Mouse (Mus musculus) CH12.LX (cell line): ENCODE results near the gene Aqp11. TPM values are rescaled to one million over a fixed set of nuclear protein-coding genes. Genes with fewer than 3 reads are reported as not detected.

Source experiments
- DNase-seq: peaks from one replicate; pipeline ENCODE4 v3.0.0-alpha.2; 2013; ENCODE audit errors: extremely low read depth
- H3K27ac ChIP-seq: 2 replicates; pipeline ENCODE4 v1.5.1; 2012; ENCODE audit warnings: low read depth, mild to moderate bottlenecking, control low read depth, moderate library complexity; ENCODE audit not compliant: insufficient read depth
- H3K27me3 ChIP-seq: replicated peaks from 2 replicates; pipeline ENCODE3; 2012; ENCODE audit warnings: inconsistent platforms
- H3K36me3 ChIP-seq, 2 experiments: replicated peaks in 1 of 2; 2 replicates each; pipeline versions ENCODE3 to v1.6.1; 2012; ENCODE audit warnings: inconsistent platforms in 1 of 2, low read length in 1 of 2, mild to moderate bottlenecking in 1 of 2, mixed read lengths in 1 of 2, moderate library complexity in 1 of 2; ENCODE audit not compliant: control insufficient read depth in 1 of 2, insufficient read depth in 1 of 2
- H3K4me1 ChIP-seq, 2 experiments: 2 replicates each; pipeline ENCODE4 v1.6.1; 2012; ENCODE audit warnings: inconsistent platforms in 1 of 2, moderate library complexity in 1 of 2; ENCODE audit not compliant: insufficient read depth in 2 of 2, control insufficient read depth in 1 of 2
- H3K4me2 ChIP-seq: 2 replicates; pipeline ENCODE4 v1.6.1; 2012; ENCODE audit warnings: low read depth, mild to moderate bottlenecking, control low read depth; ENCODE audit not compliant: poor library complexity, insufficient read depth, severe bottlenecking
- H3K4me3 ChIP-seq, 3 experiments: fragments of 150-350 bp in 1 of 3; sonication (generic) in 1 of 3; replicated peaks in 1 of 3; 2 replicates each; pipeline versions ENCODE3 to v1.5.1; 2011 to 2012; ENCODE audit warnings: low read depth in 2 of 3, low read length in 2 of 3, mild to moderate bottlenecking in 2 of 3, moderate library complexity in 2 of 3, control low read depth in 1 of 3, improper control_type of control experiment in 1 of 3, inconsistent platforms in 1 of 3, mixed read lengths in 1 of 3; ENCODE audit not compliant: poor library complexity in 1 of 3
- H3K79me2 ChIP-seq: replicated peaks from 2 replicates; pipeline ENCODE4 v1.6.1; 2012; ENCODE audit warnings: mild to moderate bottlenecking, moderate library complexity; ENCODE audit not compliant: control insufficient read depth, poor library complexity, insufficient read depth, severe bottlenecking; ENCODE audit errors: extremely low read depth
- H3K9ac ChIP-seq: 2 replicates; pipeline ENCODE4 v1.6.1; 2012; ENCODE audit warnings: low read depth, mild to moderate bottlenecking, control low read depth, moderate library complexity; ENCODE audit not compliant: insufficient read depth
- H3K9me3 ChIP-seq: replicated peaks from 2 replicates; pipeline ENCODE3; 2012; ENCODE audit warnings: low read length, inconsistent platforms, mixed read lengths
- BHLHE40 ChIP-seq: IDR thresholded peaks from 2 replicates; pipeline ENCODE4 v1.6.1; 2011; ENCODE audit warnings: mild to moderate bottlenecking, low read depth, low read length, improper control_type of control experiment
- CHD1 ChIP-seq: IDR thresholded peaks from 2 replicates; pipeline ENCODE4 v1.6.1; 2012; ENCODE audit warnings: low read depth, low read length, improper control_type of control experiment, inconsistent platforms
- CTCF ChIP-seq, 2 experiments: IDR thresholded peaks in 1 of 2; conservative IDR thresholded peaks in 1 of 2; 2 replicates each; pipeline ENCODE4 v1.5.1; 2011 to 2012; ENCODE audit warnings: low read depth in 2 of 2, low read length in 2 of 2, improper control_type of control experiment in 1 of 2, inconsistent platforms in 1 of 2, mild to moderate bottlenecking in 1 of 2, moderate library complexity in 1 of 2
- ELF1 ChIP-seq: IDR thresholded peaks from 2 replicates; pipeline ENCODE4 v1.6.1; 2014; ENCODE audit warnings: low read depth, mild to moderate bottlenecking, inconsistent platforms, low read length, improper control_type of control experiment
- GABPA ChIP-seq: IDR thresholded peaks from 2 replicates; pipeline ENCODE4 v1.6.1; 2012; ENCODE audit warnings: low read depth, low read length, improper control_type of control experiment, inconsistent platforms; ENCODE audit not compliant: insufficient replicate concordance
- JUN ChIP-seq: IDR thresholded peaks from 2 replicates; pipeline ENCODE4 v1.6.1; 2011; ENCODE audit warnings: low read depth, mild to moderate bottlenecking, low read length, improper control_type of control experiment, moderate library complexity; ENCODE audit not compliant: insufficient read depth
- JUND ChIP-seq: conservative IDR thresholded peaks from 2 replicates; pipeline ENCODE4 v1.6.1; 2011; ENCODE audit warnings: low read depth, low read length, improper control_type of control experiment
- MAZ ChIP-seq: IDR thresholded peaks from 2 replicates; pipeline ENCODE4 v1.6.1; 2012; ENCODE audit warnings: low read depth, mild to moderate bottlenecking, inconsistent platforms, low read length, improper control_type of control experiment, moderate library complexity
- MYC ChIP-seq: IDR thresholded peaks from 2 replicates; pipeline ENCODE4 v1.6.1; 2011; ENCODE audit warnings: low read depth, mild to moderate bottlenecking, improper control_type of control experiment, low read length
- NRF1 ChIP-seq: IDR thresholded peaks from 2 replicates; pipeline ENCODE4 v1.6.1; 2014; ENCODE audit warnings: low read depth, mild to moderate bottlenecking, inconsistent platforms, low read length, improper control_type of control experiment, moderate library complexity
- POLR2A ChIP-seq: IDR thresholded peaks from 2 replicates; pipeline ENCODE4 v1.6.1; 2011; ENCODE audit warnings: low read depth, mild to moderate bottlenecking, improper control_type of control experiment, low read length
- RCOR1 ChIP-seq: conservative IDR thresholded peaks from 2 replicates; pipeline ENCODE4 v1.6.1; 2012; ENCODE audit warnings: low read depth, mild to moderate bottlenecking, inconsistent platforms, low read length, improper control_type of control experiment
- SIN3A ChIP-seq: IDR thresholded peaks from 2 replicates; pipeline ENCODE4 v1.6.1; 2012; ENCODE audit warnings: low read length, improper control_type of control experiment, inconsistent platforms
- SMC3 ChIP-seq: IDR thresholded peaks from 2 replicates; pipeline ENCODE4 v1.6.1; 2011; ENCODE audit warnings: low read depth, low read length, improper control_type of control experiment
- TCF12 ChIP-seq: IDR thresholded peaks from 2 replicates; pipeline ENCODE4 v1.6.1; 2014; ENCODE audit warnings: low read depth, mild to moderate bottlenecking, inconsistent platforms, low read length, improper control_type of control experiment
- UBTF ChIP-seq: IDR thresholded peaks from 2 replicates; pipeline ENCODE4 v1.6.1; 2012; ENCODE audit warnings: low read depth, mild to moderate bottlenecking, inconsistent platforms, low read length, improper control_type of control experiment, moderate library complexity
- USF2 ChIP-seq: conservative IDR thresholded peaks from 2 replicates; pipeline ENCODE4 v1.6.1; 2011; ENCODE audit warnings: low read depth, low read length, improper control_type of control experiment
- ZMIZ1 ChIP-seq: IDR thresholded peaks from 2 replicates; pipeline ENCODE4 v1.6.1; 2012; ENCODE audit warnings: low read depth, mild to moderate bottlenecking, inconsistent platforms, low read length, improper control_type of control experiment
- ZNF384 ChIP-seq: IDR thresholded peaks from 2 replicates; pipeline ENCODE4 v1.6.1; 2012; ENCODE audit warnings: low read depth, low read length, improper control_type of control experiment, inconsistent platforms
- dilution Hi-C: fragments of 300-500 bp; cut with MboI; formaldehyde crosslinking; loops from 2 replicates; pipeline ENCODE4 v1.14.3; 2020; ENCODE audit warnings: low sequenced_read_pairs; ENCODE audit not compliant: extremely low pct_unique_long_range_greater_than_20kb, extremely low pct_ligation_motif_present
- in situ Hi-C: fragments of 300-500 bp; cut with MboI; formaldehyde crosslinking; loops from 3 replicates; pipeline ENCODE4 v1.14.3; 2019; ENCODE audit warnings: low sequenced_read_pairs, low pct_ligation_motif_present, low pct_unique_long_range_greater_than_20kb, mixed read lengths
- polyA plus RNA-seq: library from polyadenylated mRNA; unstranded; fragments of >175 nt; gene quantifications from 2 replicates; pipeline ENCODE4 v1.2.1, GENCODE M21; 2012; ENCODE audit warnings: low read depth; ENCODE audit not compliant: insufficient read length
- total RNA-seq, 2 experiments: library from RNA; depleted of rRNA; stranded (reverse); fragments of 300-350 nt in 1 of 2; fragments of >200 nt in 1 of 2; gene quantifications; 2 replicates each; pipeline ENCODE4 v1.2.3; 2012 to 2014

Gene Aqp11
- total and polyA plus RNA-seq, 3 experiments = 0.46 to 1.0 (median 0.89) TPM

GRCm38 (mm10) chr7:97735021-97735420, 3.1 kb downstream of the Aqp11 start:
- in situ Hi-C loops = no loop called here
- Histone ChIP-seq H3K9me3 (no peaks in the 10 kb centered on the region), H3K4me1 (peaks cover 4% of the 10 kb centered on the region in 2 experiments), H3K9ac (no peak overlapping the region), H3K27me3 (no peaks in the 10 kb centered on the region), H3K4me2 (no peak overlapping the region), H3K27ac (no peak overlapping the region), H3K4me3 (no peak overlapping the region), H3K36me3 (peaks cover 0 to 8% of the 10 kb centered on the region in 2 experiments), H3K79me2 (no peaks in the 10 kb centered on the region)
- DNase-seq = no peak
- TF ChIP-seq ZMIZ1 (no peak), JUND (no peak), ZNF384 (no peak), MYC (no peak), RCOR1 (no peak), UBTF (no peak), BHLHE40 (no peak), ELF1 (no peak), SMC3 (no peak), POLR2A (no peak), SIN3A (no peak), NRF1 (no peak), CTCF (conservative IDR thresholded peaks at IDR 0.05 in 1 of 2, IDR thresholded peaks at IDR 0.05 in 1 of 2; ENCODE audit: low read depth in 2 of 2, low read length in 2 of 2) (no peak), TCF12 (no peak), USF2 (no peak), GABPA (no peak), JUN (no peak)
- dilution Hi-C loops = no loop called here

GRCm38 (mm10) chr7:97733606-97734005, 4.5 kb downstream of the Aqp11 start:
- H3K36me3 ChIP-seq = peaks cover 0 to 16% of the 10 kb centered on the region in 2 experiments
- no peaks in the 10 kb centered on the region for H3K79me2 ChIP-seq
- dilution Hi-C loops = no loop called here
- peaks cover 4% of the 10 kb centered on the region in 2 experiments for H3K4me1 ChIP-seq
- no peak overlapping the region for H3K4me3 ChIP-seq
- H3K27me3 ChIP-seq = no peaks in the 10 kb centered on the region
- no peak for DNase-seq
- H3K27ac ChIP-seq = no peak overlapping the region
- H3K9ac ChIP-seq = no peak overlapping the region
- H3K4me2 ChIP-seq = no peak overlapping the region
- in situ Hi-C loops = no loop called here
- TF ChIP-seq CHD1 (no peak), CTCF (conservative IDR thresholded peaks at IDR 0.05 in 1 of 2, IDR thresholded peaks at IDR 0.05 in 1 of 2; ENCODE audit: low read depth in 2 of 2, low read length in 2 of 2) (no peak), MAZ (no peak)
- H3K9me3 ChIP-seq = no peaks in the 10 kb centered on the region
